Mouse (Mus musculus) left cerebral cortex, postnatal 36 days (tissue): ENCODE results near the gene Hcfc1. TPM values are rescaled to one million over a fixed set of nuclear protein-coding genes. Genes with fewer than 3 reads are reported as not detected.

ENCODE experiments used
- total RNA-seq, 2 experiments: library from RNA; stranded (reverse); gene quantifications; 2 replicates each; pipeline ENCODE4 v1.2.3; 2021

The Hcfc1 gene
- total RNA-seq, 2 experiments from 2014 or later: 69.4 to 75.1 TPM

Other genes with a start within 250 kb of the Hcfc1 start
- gene Abcd1, start 249.8 kb downstream of the Hcfc1 start, total RNA-seq: 10 to 100 TPM; 11.8 to 13.6 TPM
- gene Plxnb3, start 209.3 kb downstream of the Hcfc1 start, total RNA-seq: 10 to 100 TPM in 1 of 2 experiments, 1 to 10 TPM in 1; 9.8 to 10.2 TPM
- 10 to 100 TPM in 1 of 2 experiments, 1 to 10 TPM in 1; 8.2 to 10.4 TPM for gene Srpk3, start 192.0 kb downstream of the Hcfc1 start, total RNA-seq
- 100 to 1,000 TPM; 179 to 205 TPM for gene Idh3g, start 179.5 kb downstream of the Hcfc1 start, total RNA-seq
- 10 to 100 TPM; 81.2 to 95.9 TPM for gene Ssr4, start 179.3 kb downstream of the Hcfc1 start, total RNA-seq
- 100 to 1,000 TPM; 116 to 121 TPM for gene Pdzd4, start 141.4 kb downstream of the Hcfc1 start, total RNA-seq
- gene Avpr2, start 74.3 kb downstream of the Hcfc1 start, total RNA-seq: not detected
- 100 to 1,000 TPM; 131 to 179 TPM for gene L1cam, start 70.3 kb downstream of the Hcfc1 start, total RNA-seq
- gene Arhgap4, start 44.5 kb downstream of the Hcfc1 start, total RNA-seq: 1 to 10 TPM; 3.0 to 6.6 TPM
- 10 to 100 TPM; 52.5 to 54.7 TPM for gene Naa10, start 44.4 kb downstream of the Hcfc1 start, total RNA-seq
- gene Renbp, start 35.5 kb downstream of the Hcfc1 start, total RNA-seq: 1 to 10 TPM; 5.5 to 7.3 TPM
- gene Irak1, start 57.6 kb upstream of the Hcfc1 start, total RNA-seq: 10 to 100 TPM; 44.0 to 53.8 TPM
- gene Opn1mw, start 161.1 kb upstream of the Hcfc1 start, total RNA-seq: under 1 TPM in 1 of 2 experiments, not detected in 1; 0.66 TPM
- 10 to 100 TPM; 82.0 to 91.2 TPM for gene Mecp2, start 169.0 kb upstream of the Hcfc1 start, total RNA-seq
- not detected for gene Tex28, start 201.5 kb upstream of the Hcfc1 start, total RNA-seq
- not detected for gene Tktl1, start 210.9 kb upstream of the Hcfc1 start, total RNA-seq